Mouse (Mus musculus) T-helper 17 cell (primary cell): ENCODE measurements around the gene Tmem200b.

Source experiments
- in situ Hi-C, 2 experiments: fragments of 300-600 bp; cut with MboI, MseI; formaldehyde crosslinking; loops; 1 replicate in 1 of 2; 2 replicates in 1 of 2; pipeline ENCODE4 v1.15.1; 2025; ENCODE audit warnings: high pct_unique_total_duplicates in 2 of 2

Tmem200b gene

DNA sequence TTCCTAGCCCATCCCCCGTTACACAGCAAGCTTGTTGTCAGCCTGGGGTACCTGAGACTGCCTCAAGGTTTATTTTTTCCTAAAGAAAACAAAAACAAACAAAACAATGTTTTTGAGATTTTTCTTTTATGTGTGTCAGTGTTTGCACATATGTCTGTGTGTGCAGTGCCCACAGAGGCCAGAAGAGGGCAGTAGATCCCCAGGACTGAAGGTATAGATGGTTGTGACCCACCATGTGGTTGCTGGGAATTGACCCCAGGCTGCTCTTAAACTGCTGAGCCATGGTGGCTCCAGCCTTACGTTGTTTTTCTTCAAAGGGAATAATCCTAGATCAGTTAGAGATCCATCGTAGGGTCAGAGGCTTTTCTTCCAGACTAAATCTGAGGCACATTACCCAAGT lies 13.7 kb upstream of the Tmem200b start:
- in situ Hi-C loops, result no loop called here

DNA sequence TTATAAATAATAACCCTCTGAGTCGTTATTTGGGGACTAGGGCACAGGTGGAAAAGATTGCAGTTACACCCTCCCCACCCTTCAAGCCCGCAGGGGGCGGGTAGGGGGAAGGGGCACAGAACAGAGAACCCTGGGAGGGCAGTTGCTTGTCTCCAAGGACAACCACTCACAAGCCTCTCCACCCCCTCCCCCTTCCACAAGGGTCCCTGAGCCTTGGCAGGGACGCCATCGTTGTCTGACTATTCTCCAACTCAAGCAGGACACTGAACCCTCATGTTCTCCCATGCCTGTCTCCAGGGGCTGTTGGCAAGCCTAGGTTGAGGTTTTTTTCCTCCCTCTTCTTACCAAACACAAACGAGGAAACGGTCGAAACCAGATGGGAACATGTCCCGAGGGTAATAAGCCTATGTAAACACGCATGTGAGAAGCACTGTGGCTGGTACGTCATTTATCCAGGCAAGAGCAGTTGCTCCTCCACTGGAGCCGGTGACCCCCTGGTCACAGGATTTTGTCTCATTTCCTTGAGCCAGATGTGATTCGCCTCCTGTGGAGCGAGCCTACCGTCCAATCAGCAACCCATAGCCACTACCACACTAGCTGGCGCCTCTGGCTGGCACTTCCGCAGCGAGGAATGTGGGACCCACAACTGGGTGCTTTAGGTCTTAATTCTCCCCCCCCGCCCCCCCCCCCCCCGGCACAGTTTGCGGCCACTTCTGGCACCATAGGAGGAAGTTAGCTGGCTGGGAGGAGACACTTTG lies 11.2 kb upstream of the Tmem200b start:
- in situ Hi-C loops, result no loop called here

DNA sequence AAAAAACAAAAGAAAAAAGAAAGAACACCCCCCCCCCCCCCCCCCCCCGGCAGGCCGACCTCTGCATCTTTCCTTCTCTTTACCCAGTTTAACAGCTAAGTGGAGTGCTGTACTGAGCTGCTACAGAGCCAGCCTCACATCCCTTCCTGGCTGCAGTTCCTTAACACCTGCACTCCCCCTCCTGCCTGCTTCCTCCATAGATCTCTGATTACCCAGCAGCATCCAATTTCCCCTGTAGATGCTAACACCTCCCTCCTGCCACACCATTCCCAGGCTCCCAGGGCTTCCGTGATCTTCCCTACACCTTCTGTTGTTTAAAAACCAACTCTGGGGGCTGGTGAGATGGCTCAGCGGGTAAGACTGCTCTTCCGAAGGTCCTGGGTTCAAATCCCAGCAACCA lies 10.1 kb upstream of the Tmem200b start:
- in situ Hi-C loops, result no loop called here

DNA sequence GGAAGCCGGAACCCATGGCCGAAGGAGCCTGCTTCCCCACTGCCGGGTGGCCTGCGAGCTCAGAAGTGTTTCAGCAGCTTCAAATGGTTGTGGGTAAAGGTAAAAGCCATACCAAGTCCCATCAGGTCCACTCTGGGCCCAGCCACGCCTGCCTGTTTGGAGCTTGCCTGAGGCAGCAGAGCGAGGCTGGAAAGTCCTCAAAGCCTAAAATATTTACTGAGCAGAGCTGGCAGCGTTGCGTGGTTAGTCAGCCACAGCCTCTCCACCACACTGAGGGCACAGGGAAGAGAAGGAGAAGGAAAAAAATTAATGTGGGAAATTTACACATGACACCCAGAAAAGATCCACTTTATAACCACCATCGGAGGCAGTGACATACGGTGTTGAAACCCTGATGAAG lies 8.0 kb upstream of the Tmem200b start:
- in situ Hi-C loops, result no loop called here

DNA sequence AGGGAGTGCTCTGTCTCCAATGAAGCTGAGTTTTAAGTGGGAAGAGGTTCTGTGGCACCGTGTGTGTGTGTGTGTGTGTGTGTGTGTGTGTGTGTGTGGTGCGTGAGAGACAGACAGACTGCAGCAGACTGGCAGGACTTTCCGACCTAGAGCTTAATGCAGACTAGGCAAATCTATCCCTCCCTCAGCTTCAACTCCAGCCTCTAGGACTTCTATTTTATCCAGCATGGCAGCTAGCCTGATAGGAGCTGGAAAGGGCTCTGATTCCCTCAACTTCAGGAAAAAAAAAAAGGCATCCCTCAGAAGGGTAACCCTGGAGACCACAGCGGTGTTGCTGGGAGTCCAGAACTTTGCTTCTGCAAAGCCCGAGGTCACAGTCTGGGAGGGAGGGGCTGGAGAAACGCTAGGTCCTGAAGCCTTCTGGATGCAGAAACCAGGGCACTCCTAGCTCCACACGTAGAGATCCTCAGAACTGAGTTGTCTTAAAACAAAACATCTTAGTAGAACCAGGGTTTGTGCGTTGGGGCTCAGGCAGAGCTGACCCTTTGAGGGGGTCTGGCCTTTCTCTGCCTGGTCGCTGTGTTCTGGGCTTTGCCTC lies 7.4 kb upstream of the Tmem200b start:
- in situ Hi-C loops, result no loop called here

DNA sequence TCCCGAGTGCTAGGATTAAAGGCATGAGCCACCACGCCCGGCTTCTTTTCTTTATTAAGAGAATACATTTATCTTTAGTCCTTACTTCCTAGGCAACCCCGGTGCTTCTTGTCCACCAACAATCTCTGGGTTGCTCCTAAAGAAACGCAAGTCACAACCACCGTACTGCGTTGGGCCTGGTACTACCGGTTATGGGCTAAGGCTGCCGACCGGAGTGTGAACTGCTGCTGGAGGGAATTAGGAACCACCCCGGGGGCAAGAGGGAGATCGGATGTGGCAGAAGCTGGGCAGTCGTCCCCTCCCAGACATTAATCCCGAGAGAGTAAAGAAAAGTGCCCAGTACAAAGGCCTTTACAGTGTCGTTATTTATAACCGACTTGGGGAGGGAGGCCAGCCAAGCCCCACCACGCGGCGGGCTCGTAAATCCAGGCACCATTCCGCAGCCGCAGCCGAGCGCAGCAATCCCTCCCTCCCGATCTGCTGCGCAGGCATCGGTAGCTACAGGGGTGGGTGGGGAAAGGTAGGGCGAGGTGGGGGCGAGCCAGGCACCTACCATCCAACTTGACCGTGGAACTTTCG lies 6.6 kb upstream of the Tmem200b start:
- in situ Hi-C loops, result no loop called here

DNA sequence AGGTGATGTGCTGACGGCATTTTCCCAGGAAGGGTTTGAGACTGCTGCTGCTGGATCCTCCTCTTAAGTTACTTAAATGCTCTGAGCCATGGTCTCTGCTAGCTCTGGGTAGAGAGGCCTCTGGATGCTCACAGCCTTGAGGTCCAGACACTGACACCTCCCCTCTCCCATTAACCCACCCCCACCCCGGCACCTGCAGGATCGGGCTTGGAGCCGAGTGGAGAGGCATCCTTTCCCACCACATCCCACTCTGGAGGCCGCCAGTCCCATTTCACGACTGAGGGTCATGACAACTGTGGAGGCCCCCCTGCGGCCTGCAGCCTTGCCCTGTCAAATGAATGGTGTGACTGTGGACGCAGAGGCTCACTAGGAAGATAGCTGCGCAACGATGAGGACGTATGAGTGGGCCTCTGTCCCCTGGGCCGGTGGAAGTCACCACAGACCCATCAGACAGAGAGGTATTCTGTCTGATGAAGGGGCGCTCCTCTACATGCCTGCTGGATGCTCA lies 5.7 kb upstream of the Tmem200b start:
- in situ Hi-C loops, result no loop called here

DNA sequence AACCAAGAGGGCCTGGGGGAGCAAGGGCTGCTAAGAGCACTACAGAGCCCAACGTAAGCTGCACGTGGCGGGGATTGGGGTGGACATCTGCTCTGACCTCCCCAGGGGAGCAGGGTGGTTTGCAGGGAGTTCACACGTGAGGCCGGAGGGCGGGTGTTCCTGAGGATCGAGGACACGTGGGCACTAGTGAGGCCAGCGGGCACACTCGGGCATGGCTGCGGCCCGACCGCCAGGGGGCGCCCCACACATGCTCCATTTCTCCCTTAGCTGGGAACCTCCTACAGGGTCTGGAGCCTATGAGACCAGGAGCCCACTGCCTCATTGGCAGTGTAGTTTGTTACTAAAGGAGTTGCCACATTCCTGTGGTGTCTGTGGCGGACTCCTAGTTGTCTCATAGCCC lies 5.1 kb upstream of the Tmem200b start:
- in situ Hi-C loops, result no loop called here

DNA sequence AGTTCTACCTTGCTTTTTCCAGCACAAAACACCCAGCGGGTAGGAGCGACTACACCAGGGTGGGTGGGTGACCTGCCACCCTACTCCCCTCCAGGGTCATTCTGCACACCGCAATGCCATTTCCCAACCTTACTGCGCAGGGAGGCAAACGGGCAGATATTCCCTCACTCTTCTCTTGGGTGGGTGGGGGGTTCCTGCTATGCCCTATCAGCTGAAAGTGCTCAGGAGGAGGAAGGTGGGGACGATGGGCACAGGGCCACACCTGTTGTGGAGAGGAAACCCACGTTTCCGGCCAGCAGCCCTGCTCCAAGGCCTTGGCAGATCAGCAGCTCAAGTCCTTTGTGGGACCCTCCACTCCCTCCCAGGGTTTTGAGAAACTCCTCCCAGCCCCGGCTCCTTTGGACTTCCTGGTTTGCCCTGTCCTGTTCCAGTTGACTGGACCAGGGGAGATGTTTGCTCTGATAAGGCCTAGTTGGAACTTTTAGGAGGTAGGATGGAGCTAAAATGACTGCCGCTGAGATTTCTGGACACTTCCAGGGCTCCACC lies 4.5 kb upstream of the Tmem200b start:
- in situ Hi-C loops, result no loop called here

DNA sequence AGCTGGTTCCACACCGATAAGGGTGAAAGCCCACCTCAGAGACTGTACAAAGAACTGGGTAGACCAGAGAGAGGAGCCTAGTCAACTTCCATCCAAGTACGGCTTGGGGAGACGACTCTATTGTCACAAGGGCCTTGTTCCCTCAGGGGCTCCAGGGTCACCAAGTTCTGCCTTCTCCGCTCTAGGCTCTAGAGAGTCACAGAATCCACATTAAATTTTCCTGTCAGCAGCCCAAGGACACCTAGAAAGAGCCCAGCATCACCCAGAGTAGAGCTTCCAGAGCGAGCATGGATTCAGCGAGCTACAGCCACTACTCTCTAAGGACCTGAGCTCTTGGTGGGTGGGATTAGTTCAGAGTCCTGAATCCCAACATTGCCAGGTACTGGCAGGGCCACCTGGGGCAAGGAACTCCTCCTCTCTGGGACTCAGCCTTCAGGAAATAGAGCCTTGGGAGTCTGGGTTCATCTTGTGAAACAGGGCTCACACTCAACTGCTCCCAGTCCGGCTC lies 3.5 kb upstream of the Tmem200b start:
- in situ Hi-C loops, result no loop called here

DNA sequence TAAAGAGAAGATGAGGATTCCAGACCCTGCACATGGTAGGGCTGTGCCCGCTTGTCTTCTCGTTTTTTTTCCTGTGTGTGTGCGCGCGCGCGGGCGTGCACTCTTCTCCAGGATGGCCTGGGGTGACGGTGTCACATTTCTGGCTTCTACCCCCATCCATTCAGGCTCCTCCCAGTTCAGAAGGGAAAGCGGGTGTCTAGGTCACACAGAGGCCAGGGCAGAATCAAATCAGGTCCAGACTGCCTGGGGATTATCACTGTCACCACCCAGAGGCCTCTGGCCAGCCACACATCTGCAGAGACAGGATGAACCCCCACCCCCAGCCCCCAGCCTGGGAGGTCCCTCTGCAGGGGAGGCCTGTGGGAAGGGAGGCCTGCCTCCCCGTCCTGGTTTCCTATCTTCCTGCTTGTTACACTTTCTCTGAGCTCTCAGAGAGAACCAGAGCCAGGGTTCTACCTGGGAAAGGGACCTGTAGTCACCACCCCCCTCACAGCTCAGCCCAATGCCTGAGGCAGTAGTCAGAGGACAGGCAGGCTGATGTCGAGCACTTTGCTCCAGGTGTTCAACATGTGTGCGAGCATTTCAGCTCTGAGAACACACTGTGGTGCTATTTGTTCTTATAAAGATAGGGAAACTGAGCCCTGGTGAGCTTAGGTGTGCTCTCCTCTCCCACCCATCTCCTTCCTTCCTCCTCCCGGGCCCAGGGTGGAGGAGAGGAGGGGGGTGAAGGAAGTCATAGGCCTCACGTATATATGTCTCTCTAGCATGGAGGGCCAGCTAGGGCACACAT lies 2.7 kb upstream of the Tmem200b start:
- in situ Hi-C loops, result no loop called here

DNA sequence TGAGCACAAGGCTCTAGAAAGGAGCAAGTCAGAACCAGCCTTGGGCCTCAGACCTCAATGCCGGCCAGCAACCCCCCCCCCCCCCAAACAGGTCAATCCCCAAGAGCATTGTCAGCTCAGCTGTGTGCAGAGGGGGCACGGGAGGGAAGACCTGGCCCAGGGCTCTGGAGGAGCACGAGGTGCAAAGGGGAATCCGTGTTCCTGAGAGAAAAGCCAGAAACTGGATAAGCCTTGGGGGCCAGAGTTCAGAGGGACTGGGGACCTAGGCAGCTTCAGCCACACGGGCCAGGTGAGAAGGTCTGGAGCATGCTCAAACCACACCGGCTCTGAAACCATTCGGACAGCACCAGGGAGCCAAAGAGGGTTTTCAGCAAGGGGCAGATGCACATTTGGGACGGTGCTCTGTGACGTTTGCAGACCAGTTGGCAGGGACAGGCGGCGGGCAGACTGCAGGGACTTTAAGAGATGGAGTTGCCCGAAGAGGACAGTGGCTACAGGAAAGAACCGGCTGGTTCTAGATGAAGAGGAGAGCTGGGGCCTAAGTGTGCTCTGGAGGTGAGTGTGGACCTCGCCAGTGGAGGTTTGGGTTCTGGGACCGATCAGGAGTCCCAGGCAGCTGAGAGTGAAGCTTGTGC lies 1.9 kb upstream of the Tmem200b start:
- in situ Hi-C loops, result loop anchor here in 1 of 2 experiments (5.0 kb wide), 1 partner anchor 158 kb away; the partner anchor contains the start of gene Epb41

DNA sequence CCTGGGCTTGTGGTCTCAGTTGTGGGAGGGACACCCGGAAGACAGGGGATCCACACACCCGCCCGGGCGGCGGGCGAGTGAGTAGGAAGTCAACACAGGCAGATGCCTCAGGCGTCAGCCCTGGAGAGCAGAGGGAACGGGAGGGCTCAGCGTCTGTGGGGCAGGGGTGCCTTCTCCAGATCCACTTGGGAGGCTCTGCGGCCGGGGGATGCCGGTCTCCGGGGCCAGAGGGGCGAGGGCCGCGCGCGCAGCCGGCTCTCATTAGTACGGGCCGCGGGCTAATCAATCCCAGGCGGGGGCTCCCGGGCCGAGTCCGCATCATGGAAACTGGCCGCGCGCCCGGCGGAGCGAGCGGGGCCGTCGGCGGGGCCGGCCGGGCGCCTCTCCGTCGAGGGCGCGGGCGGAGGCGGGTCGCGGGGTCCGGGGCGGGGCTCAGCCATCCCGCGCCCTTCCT lies 1.4 kb upstream of the Tmem200b start:
- in situ Hi-C loops, result loop anchor here in 1 of 2 experiments (5.0 kb wide), 1 partner anchor 157 kb away; the partner anchor contains the start of gene Epb41

DNA sequence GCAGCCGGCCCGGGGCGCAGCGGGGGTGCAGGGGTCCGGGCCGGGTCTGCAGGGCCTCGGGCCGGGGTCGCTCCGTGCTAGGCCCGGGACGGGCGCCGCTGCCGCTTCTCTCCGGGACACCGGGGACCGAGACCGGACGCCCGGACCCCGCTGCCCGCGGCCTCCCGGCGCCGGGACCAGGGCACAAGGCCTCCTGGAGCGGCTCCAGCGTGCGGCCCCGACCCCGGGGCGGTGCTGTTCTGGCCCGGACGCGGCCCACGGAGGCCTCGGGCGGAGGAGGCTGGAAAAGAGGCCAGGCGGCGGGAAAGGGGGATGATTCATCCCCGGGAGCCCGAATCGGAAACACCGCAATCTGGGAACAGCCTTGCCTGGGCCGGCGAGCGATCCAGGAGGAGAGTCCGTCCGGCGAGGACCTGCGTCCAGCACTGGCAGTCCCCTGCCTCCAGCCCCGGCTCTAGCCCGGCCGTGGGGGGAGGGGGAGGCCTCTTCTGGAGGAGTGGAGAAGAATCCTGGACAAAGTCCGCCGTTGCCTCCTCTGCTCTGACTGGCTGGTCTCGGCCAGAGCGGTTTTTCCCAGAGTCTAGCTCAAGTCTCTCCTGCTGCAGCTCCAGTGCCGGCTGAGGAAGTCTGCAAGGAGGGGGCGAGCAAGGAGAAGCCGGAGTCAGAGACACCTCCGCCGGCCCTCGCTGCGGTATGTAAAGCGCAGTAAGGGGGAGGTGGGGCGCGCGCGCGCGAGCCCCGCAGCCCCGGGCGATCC lies 798 bp upstream of the Tmem200b start:
- in situ Hi-C loops, result loop anchor here in 1 of 2 experiments (5.0 kb wide), 1 partner anchor 157 kb away; the partner anchor contains the start of gene Epb41

DNA sequence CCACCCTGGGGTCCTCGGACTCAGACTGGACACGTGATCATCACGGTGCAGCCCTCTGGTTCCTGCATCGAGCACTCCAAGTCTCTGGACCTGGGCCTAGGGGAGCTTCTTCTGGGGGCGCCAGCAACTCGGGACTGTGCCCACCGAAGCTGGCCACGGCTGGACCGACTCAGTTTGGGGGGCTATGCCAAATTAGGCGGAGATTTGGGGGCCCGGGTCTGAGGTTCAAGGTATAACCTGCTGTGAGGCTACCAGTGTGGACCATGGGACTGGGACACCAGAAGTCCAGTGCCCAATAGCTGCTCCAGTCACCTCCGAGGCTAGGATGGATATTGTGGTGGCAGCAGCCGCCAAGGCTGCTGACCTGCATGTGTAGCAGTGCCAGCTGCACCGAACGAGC lies 833 bp downstream of the Tmem200b start:
- in situ Hi-C loops, result loop anchor here in 1 of 2 experiments (5.0 kb wide), 1 partner anchor 155 kb away; the partner anchor contains the start of gene Epb41

DNA sequence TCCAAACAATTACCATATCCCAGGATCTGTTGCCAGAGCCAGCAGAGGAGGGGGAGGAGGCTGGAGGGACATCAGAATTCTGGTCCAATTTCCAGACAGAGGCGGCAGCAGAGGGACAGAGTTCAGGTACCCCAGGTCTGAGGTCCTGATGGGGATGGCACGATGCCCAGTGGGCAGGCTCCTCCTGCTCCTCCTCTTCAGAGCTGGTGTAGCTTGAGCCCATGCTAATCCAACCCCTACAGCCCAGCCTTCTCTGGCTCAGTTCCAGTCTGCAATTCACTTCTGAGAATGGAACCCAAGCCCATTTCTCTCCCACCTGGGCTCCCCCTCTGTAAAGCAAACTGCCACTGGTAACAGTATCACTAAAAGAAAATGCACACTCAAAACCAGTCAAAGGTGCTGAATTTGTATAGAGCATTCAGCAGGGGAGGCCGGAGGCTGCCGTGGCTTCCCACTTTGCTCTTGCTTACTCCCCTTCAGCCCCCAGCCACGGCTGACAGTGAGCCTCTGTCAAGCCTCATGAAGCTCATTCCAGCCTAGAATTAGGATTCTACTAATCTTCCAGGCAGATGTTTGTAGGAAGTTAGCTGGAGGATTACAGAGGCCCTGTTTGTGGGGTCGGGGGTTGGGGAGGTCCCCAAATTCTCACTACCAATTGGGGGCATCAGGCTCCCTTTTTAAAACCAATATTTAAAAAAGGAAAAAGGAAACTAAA lies 2.7 kb downstream of the Tmem200b start:
- in situ Hi-C loops, result loop anchor here in 1 of 2 experiments (5.0 kb wide), 1 partner anchor 153 kb away; the partner anchor contains the start of gene Epb41

DNA sequence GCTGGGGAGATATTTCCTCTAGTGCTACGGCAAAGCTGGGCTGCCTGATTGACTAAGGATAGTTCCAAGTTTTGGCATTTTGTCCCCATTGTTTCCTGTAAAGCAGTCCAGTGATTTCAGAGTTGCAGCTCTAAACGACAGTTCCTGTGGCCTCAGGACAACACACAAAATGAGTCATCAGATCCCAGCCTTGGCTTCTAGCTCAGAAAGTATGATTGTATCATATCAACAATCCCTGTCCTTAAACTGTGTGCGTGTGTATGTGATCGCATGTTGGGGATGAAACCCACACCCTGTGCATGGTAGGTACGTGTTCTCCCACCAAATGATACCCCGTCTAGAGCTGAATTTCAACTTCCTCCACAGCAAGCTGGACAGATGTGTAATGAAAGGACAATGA lies 7.6 kb downstream of the Tmem200b start:
- in situ Hi-C loops, result no loop called here

DNA sequence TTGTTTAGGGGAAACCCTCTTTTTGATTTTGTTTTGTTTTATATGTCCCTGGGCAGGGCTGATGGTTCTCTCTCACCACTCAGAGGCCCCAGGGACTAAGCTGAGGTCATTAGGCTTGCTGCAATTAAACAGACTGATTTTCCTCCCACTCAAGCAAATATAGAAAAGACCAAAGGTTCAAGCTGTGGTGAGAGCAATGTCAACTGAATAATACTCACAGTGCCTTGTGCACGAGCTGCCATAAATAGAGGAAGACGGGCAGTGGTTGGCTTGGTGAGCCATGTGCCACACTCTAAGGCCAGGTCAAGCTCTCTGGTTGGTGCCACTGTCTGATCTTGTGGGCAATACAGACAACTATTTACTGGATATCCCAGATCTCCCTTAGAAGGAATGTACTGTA lies 17.9 kb downstream of the Tmem200b start:
- in situ Hi-C loops, result no loop called here

DNA sequence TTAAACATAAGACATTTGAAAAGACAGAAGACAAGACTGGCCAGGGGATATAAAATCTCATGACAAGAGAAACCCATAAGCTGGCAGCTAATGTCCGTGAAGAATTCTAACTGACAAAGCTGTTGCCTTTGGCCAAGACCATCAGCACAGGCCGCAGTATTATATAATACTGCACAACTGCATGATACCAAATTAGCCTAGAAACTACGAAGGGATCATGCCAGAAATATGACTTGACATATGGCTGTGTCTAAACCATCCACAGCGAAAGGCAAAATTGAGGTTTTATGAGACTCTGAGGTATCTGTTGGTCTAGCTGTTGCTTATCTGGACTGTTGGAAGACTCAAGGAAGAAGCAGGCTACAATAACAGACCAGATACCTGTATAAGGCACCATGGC lies 19.3 kb downstream of the Tmem200b start:
- in situ Hi-C loops, result no loop called here
